Mouse (Mus musculus) spleen, adult 2 months (tissue): ENCODE results near the gene Myl4.

ENCODE experiments used
- CTCF ChIP-seq: fragments of 200-500 bp; IDR thresholded peaks from 2 replicates; pipeline ENCODE4 v1.5.1; 2011; ENCODE audit warnings: mild to moderate bottlenecking, inconsistent platforms; ENCODE audit not compliant: insufficient read depth, insufficient read length, insufficient replicate concordance; ENCODE audit errors: extremely low read depth
- POLR2A ChIP-seq: fragments of 200-500 bp; IDR thresholded peaks from 2 replicates; pipeline ENCODE4 v1.6.1; 2011; ENCODE audit warnings: low read depth, low read length, inconsistent platforms

GRCm38 (mm10) chr11:104624791-104625391 is 74.4 kb downstream of the Myl4 start:
- no peak for TF ChIP-seq CTCF
- TF ChIP-seq POLR2A, result no peak
